Mouse (Mus musculus) testis, postnatal 10 days (tissue): Measurements from ENCODE around the gene Atad2b.
"Not testable (repeated sequence)": the region's sequence is repeated elsewhere in the genome, so short reads cannot be mapped to it uniquely, and the experiment has no call there.

ENCODE experiments used
- DNase-seq: peaks from one replicate; pipeline ENCODE4 v3.0.0; 2021; ENCODE audit warnings: low spot score

Atad2b gene

DNA sequence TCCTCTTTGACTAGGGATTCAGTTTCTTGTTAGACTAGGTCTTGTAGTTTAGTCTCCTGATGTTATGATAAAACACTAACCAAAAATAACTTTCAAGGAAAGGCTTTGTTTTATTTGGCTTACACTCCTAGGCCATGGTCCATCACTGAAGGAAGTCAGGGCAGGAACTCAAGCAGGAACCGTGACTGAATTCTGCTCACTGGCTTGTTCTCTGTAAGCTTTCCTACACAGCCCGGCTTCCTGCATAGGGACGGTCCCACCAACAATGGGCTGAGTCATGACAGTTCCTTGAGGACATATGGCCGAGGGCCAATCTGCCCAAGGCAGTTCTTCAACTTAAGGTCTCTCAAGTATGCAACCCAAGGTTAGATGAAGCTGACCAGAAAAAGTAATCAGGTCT is 5.4 kb upstream of the Atad2b start:
- DNase-seq: no peak

DNA sequence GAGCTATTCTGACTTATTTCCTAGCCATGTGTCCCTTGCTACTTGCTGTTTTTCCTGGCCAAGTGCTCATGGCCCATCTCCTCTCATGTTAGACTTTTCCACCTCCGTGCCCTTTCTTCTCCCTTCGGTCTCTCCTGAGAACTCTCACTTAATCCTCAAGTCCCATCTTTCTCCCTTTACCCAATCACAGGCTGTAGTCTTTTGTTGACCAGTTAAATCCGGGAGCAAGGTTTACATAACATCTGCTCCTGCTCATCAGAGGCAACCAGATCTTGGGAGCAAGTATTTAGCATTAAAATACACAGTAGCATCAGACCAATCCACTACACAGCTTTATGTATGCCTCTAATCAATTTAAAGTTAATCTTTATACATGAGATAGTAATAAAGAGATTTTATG is 2.7 kb upstream of the Atad2b start:
- DNase-seq: no peak

DNA sequence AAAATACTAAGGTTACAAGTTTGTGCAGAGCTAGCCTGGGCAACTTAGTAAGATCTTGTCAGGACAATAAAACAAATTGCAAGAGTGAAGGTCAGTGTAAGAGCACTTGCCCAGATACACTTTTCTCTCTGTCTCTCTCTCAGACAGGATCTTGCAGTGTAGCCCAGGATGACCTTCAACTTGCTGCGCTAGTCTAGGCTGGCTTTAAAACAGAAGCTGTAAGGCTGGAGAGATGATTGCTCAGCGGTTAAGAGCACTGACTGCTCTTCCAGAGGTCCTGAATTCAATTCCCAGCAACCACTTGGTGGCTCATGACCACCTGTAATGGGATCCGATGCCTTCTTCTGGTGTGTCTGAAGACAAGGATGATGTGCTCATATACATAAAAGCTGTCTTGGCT is 2.2 kb upstream of the Atad2b start:
- DNase-seq: no peak

DNA sequence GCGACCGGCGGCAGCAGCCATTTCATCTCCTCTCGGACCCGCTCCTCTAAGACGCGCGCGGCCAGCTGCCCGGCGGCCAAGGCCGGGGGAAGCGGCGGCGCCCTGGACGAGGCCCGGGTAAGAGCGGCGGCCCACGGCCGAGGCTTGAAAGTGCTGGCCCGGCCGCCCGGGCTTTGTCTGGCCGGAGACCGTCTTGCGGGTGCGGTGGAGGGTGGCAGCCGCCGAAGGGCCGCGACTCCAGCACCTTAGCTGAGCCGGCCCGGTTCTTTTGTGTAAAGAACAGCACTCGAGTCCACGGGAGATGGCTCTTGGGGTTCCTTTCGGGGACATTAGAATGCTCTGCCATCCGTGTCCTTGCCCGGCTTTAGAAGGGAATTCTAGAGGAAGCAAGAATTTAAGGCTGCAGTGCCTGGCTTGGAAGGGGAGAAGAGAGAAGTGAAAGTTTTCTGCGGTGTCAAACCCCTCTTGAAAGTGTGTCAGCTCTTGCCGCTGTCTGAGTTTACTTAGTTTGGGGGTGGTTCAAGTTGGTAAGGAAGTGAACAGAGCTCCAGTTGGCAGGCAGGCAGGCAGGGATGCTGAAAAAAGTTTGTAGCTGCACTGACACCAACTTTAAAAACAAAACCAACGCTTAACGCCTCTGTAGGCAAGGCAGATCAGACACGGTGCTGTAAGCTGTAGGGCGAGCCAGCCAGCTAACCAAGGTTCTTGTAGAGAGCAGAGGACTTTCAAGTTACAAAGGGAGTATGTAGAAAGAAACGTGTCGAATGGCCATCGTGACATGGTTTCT is 845 bp downstream of the Atad2b start:
- DNase-seq: peak; percentile 72

DNA sequence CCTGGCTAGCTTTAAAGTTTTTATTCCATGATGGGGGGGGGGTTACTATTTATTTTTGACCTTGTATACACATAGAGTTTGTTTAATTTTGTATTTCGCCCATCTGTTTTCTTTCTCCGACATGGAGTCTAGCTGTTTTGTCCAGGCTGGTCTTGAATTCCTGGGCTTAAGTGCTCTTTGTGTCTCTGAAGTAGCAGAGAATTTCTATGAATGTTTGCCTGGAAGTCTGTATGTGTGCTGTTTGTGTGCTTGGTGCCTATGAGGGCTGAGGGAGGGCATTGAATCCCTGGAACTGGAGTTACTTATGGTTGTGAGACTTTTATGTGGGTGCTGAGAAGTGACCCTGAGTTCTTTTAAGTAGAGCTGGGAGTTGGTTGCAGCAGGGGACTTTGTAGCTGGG is 11.0 kb downstream of the Atad2b start:
- DNase-seq: no peak

DNA sequence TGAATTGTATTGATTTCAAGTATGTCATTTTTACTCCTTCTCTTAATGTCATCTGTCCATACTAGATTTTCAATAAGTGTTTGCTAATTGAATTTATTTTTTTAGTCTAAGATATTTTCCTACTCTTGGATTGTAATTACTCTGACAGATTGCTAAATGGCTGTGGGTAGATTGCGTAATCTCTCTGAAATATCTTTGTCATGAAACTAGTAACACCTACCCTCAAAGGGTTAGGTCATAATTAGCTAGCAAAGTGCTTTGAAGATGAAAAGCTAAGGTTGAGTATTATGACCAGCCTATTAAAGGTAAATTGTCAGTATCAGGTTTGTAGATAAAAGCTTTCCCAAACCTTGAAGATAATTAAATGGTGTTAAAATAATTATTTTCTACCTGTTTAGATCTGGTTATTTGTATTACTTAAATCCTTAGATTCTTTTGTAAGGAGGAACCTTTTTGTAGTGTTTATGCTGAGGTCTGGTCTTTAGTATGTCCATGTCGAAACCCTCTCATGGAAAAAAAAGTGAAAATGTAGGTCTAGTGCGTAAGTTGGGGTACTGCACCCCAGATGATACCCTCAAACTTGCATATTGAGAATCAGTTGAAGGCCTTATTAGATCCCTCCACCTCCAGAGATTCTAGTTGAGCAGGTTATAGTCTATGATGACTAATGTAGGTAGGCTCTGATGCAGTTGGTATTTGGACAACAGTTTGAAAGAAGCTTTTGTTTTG is 13.8 kb downstream of the Atad2b start:
- no peak for DNase-seq

DNA sequence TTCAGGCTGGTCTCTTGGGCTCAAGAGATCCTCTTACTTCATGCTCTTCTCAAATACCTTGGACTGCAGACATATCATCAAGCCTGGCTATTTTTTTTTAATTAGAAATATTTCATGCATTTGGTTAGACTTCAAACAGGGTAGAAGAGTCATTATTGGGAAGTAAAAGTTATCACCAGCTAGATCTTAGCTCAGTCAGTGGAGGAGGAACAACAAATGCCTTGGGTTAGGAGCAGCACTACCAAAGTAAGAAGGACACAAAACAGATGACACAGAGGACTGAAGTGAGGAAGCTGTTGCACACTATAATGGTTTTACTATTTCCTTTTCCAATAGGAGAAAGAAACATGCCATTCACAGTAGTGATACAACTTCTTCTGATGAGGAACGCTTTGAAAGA is 35.1 kb downstream of the Atad2b start:
- DNase-seq: no peak

DNA sequence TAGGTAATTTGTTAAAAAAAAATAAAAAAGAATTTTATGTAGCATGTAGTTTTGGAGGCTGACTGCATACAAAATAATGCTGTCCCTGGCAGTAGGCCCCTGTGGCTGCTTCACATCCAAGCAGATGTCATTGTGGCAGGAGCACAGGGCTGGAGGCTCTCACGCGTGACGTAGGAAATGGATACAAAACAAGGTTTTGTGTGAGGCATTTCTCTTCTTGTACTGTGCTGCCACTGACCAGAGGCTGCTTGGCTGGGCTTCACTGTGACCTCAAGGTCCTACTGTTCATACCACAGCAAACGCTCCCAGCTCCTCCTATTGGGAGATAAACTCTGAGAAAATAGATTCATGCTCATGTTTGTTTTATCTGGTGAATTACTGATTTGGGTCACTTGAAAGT is 36.0 kb downstream of the Atad2b start:
- DNase-seq: no peak

DNA sequence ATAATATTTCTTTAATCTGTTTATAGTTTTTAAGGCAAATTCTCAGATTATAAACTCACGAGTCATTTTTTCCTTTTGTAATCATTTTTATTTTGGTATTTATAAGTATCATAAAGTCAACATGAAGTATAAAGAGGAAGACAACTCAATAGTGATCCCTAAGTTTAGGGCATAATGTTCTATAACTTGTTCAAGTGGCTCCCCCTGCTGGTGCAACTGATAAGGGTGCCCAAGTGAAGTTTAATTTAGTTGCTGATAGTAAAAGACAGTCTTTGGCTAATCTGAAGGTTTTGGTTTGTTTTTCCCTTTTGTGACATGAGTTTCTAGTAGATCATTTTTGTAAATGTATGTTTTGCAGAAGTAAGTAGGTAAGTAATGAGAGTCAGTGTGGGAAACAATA is 55.8 kb downstream of the Atad2b start:
- peak; percentile 89 for DNase-seq

DNA sequence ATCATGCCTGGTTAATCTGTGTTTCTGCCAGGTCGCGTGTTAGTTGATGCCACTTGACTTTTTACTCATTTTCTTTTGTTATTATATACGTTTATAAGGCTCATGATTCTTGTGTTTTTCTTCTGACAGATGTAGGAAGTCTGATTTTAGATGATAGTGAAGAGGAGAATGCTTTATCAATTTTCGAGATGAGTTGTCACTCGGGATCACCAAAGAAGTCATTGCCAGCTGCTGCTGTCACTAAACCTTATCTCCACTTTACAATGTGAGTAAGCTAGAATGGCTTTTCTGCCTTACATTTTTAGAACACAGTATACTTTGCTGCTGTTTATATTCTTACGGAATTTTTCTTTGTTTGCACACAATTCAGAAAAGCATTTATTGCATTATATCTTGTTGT is 61.2 kb downstream of the Atad2b start:
- no peak for DNase-seq

DNA sequence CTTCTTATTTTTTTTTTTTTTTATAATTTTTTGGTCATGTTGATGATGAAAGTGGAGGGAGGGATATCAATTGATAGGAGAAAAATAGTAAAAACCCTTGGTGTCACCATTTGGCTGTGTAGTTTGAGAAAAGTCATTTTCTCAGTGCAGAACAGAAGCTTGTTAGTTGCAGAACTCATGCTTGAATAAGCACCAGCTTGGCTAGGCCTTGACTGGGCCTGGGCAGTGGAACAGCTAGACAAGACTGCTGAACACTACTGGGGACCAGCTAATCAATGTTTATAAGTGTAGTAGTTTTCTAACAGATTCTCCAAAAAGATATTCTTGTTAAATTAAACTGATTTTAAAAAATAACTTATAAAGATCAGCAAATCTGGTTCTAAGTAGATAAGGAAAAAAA is 79.8 kb downstream of the Atad2b start:
- DNase-seq: no peak

DNA sequence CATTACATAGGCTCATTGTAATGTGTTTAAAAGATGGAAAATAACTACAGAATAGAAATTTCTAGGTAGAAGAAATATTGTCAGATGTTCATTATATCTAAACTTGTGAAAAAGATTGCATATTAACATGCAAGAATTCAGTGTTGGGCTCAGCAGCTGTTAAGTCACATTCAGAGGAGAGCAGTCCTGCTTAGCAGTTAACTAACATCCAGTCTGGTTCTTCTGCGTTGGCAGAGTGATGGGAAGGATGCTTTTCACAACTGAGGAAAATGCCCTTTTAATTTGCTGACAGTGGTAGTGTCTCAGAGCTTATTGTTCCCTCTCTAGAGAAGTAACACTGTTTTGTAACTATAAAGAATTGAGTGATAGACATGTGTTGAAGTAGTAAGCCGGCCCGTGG is 88.2 kb downstream of the Atad2b start:
- no peak for DNase-seq

DNA sequence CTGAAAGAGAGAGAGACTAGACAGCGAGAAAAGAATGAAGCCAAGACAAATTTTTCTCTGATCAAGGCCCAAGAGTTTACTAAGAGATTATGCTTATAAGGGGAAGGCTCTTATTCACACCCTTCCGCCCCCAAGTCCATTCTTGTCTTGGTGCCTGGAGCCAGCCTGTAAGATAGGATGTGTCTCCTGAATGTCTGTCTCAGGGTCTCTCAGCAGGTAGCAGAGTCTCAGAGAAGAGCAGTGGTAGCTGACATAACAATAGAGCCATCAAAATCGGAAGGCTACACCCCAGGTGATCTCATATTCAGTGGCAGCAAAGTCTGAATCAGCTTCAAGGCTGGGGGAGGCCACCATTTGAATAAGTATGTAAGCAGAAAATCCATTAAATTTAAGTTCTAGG is 88.6 kb downstream of the Atad2b start:
- not testable (repeated sequence) for DNase-seq

DNA sequence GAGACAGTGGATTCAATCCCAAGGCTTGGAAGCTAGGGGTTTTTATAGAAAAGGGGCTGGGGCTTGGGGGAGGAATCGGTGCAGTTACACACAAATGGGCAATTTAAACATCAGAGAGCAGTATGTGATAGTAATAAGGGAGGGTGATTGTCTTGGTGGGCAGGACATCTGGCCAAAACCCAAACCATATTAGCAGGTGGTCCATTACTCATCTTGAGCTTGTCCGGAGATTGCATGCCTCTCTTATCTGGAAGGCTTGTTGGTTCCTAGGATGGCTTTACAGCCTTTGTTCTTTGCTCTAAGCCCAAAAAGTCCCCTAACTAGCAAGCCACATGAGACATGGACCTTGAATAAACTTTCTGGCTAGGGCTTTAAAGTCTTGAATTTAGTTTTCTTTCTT is 91.5 kb downstream of the Atad2b start:
- DNase-seq: not testable (repeated sequence)

DNA sequence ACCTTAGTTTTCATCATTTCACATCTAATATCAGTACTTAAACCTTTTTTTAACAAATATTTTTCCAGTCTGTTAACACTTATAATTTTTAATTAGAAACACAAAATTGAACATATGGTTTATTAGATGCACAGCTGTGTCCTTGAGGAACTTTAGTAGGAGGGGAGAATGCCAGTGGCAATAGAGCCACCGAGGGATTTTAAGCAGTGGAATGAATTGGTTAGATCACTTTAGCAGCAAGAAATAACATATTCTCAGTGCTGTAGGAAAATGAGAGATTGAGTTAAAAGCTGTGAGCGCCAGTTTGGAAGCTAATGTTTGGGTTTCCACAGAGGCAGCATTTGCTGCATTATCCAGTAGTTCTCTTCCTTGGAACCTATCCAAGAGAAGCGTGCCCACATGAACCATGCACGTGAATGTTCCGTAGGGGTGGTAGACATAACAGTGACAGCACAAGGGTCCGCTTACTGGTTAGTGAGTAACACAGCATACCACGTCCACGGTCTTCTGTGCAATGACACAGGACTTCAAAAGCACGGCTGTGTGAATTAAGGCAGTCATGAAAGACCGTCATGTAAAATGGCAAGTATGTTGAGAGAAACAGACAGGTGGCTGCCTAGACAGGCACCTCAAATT is 108.2 kb downstream of the Atad2b start:
- DNase-seq: no peak

DNA sequence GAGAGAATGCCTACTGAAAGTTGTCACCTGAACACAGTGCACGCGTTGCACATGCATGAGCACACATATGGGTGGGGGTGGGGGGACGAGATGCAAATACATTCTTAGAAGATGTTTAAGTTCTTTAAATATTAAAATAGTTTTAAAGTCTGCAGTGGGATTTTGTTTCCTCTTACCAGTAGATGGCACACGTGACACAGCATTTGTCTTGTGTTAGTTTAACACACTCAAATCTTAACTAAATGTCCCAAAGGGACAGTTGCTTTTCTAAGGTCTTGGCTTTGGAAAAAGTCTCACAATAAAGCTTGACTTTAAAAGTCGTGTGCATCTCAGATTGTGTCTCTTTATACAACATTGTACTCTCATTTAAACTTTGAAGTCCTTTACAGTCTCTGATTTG is 111.9 kb downstream of the Atad2b start:
- DNase-seq: no peak

DNA sequence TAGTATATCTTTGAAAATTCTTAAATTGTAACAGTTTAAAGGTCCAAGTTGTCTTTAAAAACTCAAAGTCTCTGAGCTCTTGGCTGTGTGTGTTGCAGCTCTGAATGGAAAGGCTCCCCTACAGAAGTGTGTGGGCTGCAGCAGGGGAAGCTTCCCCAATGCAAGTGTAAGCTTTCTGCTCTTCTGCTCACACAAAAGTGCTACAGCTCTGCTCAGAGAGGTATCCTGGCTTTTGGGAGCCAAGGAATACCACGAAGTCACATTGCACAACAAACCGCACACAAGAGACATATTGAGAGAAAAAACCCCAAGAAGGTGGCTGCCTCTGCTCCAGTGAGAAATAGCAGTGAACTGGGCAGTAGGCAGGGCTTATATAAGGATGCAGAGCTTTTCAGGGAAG is 120.9 kb downstream of the Atad2b start:
- no peak for DNase-seq

DNA sequence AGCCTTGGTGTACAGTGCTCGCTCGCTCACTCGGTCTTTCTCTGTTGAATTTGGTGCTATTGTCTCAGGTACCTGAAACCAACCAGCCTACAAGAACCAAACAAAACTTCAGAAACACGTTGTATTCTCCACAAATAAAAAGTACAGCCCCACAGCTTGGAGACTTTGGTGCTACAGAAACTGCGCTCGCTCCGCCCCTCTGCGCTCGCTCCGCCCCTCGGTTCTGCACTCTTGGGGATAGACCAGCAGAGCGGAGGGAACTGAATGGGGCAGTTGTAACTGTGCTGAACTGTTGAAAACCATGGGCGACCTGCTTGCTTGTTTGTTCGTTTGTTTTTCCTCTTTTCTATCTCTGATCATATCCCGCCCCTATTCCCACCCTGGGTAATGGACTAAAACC is 127.0 kb downstream of the Atad2b start:
- no peak for DNase-seq

DNA sequence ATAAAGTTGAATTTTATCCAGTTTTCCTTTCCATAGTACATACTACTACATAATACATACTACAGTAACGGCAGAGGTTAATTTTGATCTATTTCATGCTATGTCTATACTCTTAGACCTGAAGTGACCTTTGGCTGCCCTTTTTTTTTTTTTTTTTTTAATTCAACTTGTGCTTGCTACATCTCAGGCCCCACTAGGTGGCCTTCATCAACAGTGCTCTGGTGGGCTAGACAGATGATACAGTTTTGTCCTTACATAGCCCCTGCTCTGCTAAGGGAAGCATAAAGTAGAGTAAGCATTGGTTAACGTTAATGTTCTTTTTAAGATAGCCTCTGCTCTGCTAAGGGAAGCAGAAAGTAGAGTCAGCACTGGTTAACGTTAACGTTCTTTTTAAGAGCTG is 131.0 kb downstream of the Atad2b start:
- DNase-seq: no peak

DNA sequence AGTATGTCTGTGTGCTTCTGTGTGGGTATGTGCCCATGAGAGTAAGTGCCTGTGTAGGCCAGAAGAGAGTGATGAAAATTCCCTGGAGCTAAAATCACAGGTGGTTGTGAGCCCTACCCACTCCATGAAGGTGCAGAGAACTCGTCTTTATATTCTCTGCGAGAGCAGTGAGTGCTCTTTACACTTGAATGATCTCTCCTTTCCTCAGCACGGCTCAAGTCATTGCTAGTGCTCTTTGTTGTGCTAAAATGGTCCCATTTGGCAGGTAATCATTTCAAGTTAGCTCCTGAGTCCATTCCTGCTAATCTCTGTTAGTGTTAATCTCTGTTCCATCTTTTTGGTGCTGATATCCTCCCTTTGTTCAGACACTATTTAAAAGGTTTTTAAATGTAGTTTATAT is 150.4 kb downstream of the Atad2b start:
- no peak for DNase-seq

DNA sequence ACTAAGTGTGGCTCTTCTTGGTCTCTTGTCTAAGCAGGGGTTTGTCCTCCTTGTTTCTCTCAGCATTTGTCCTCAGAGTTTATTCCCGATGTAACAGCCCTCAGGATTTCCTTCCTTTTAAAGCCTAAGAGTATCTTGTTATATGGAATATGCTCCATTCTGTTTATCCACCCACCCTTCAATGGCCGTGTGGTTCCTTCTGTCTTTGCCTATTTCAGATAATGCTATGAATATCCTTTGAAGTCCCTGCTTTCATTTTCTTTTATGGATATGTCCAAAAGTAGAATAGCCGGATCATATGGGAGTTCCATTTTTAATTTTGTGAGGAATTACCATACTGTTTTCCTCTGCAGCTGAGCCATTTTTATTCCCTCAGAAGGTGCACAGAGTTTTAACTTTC is 153.0 kb downstream of the Atad2b start:
- DNase-seq: no peak

DNA sequence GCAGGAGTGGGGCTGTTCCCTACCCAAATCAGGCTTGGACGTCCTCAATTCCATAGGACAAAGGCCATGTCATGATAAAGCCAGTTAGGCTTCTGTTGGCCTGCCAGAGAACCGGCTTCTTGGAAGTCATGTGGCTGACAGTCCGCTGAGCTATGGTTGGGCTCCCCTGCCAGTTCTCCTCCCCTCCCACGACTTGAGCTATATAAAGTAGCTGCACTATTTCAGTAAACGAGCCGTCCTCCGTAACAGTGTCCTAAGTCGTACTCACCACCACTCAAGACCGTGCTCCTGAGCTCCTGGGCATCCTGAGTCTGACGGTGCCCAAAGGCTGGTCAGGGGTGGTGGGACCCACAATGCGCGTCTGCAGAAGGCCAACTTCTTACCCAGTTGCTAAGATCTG is 156.0 kb downstream of the Atad2b start:
- DNase-seq: no peak

DNA sequence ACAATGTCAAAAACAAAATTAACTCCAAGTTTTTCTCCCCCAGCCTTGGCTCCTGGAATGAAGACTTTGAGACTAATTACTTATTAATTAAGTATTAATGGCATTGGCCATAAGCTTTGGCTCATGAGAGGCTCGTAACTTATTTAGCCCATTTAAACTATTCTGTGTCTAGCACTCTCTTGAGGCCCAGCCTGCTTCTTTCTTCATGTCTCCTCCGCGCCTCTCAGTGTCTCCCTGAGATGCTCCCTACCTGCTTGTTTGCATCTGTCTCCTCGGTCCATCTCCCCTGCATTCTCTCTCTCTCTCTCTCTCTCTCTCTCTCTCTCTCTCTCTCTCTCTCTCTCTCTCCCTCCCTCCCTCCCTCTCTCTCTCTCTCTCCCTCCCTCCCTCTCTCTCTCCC is 164.3 kb downstream of the Atad2b start:
- DNase-seq: no peak
